Mouse (Mus musculus): Measurements from ENCODE around the gene Rpa1.

GRCm38 (mm10) chr11:75255330-75255729, 92.8 kb downstream of the Rpa1 start:
- TF ChIP-seq POLR2A (IDR thresholded peaks at IDR 0.05; ENCODE audit: low read depth, low read length) (no peak), CTCF (IDR thresholded peaks at IDR 0.05; ENCODE audit: borderline replicate concordance, insufficient read depth, low read length) (no peak)
